21 mouse cellular contexts compared by ENCODE assay signal in the genomic region with DNA sequence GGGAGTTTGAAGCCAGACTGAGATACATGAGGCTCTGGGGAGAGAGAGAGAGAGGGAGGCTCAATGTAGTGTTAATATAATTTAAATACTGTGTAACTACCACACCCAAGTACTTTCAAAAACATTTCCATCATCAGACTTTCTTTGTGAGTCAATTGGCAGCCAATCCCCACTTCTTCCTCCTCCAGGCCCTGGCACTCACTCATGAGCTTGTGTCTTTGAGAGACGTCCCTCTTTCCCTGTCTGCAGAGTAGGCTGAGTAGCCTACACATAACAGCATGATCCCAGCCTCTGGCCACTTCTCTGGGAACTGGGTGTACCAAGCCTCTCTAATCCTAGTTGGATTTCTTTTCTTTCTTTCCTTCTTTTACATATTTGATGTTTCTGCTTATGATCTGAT. TPM values are rescaled to one million over a fixed set of nuclear protein-coding genes. Genes with fewer than 3 reads are reported as not detected.
A peak's percentile ranks its signal among the peaks of the same experiment; 100 is the strongest.
DNase-seq lines count a peak whose midpoint lies in the region.
"Had no signal": no experiment of that assay in that cellular context is flagged by ENCODE, and none has a peak within 500 bp of the region (broad histone marks: within the 10 kb centered on the region; RNA-seq: fewer than 3 reads in every experiment).

No protein-coding gene starts in this region.

- intact Hi-C loops in left cerebral cortex, postnatal 10 days (cut with DNase I) = no loop called here

- peak; percentile 28 to 46 for DNase-seq in left cerebral cortex, adult 18-20 months (ENCODE audit: low spot score in 2 of 2)
- DNase-seq in left cerebral cortex, postnatal 10 days (ENCODE audit: extremely low spot score in 1 of 2, low spot score in 2 of 2) = no peak
- DNase-seq in right cerebral cortex, adult 18-20 months = peak; percentile 38
- no peak for DNase-seq in right cerebral cortex, postnatal 25 days
- DNase-seq in ZHBTc4 (ENCODE audit: low read depth, low spot score) = peak; percentile 53
- DNase-seq in telencephalon, adult 2 months (ENCODE audit: low read depth, low spot score) = peak; percentile 53
- DNase-seq in layer of hippocampus, postnatal 10 days (ENCODE audit: low spot score in 2 of 2) = no peak
- DNase-seq in T-cell, adult 2 months (ENCODE audit: low spot score) = no peak
- DNase-seq: adrenal gland, adult 8-10 months; adrenal gland, postnatal 14 days; adrenal gland, postnatal 36 days; cerebellum, adult 11 months; cerebellum, adult 18-20 months; cerebellum, adult 8-10 months; cerebellum, adult 9-11 months; cerebellum, postnatal 14 days; cerebellum, postnatal 36 days; embryo, embryonic 11 days had no signal

RNA-seq across cellular contexts. Expression of gene Lmtk2, which starts 29.0 kb away (rescaled TPM):
- total RNA-seq in left cerebral cortex, adult 18-20 months (2021) = 100 to 1,000 TPM; 150 to 165 TPM
- 100 to 1,000 TPM; 120 to 129 TPM for total RNA-seq in left cerebral cortex, postnatal 10 days (2021)
- 10 to 100 TPM; 83.0 to 91.0 TPM for total RNA-seq in layer of hippocampus, postnatal 10 days (2021)

RNA-seq across cellular contexts. Expression of gene Ocm, which starts 44.8 kb away (rescaled TPM):
- total RNA-seq in left cerebral cortex, adult 18-20 months (2021) = 1 to 10 TPM in 1 of 2 experiments, under 1 TPM in 1; 0.60 to 1.9 TPM
- total RNA-seq in left cerebral cortex, postnatal 10 days (2021) = 1 to 10 TPM; 2.3 TPM
- total RNA-seq in layer of hippocampus, postnatal 10 days (2021) = under 1 TPM in 1 of 2 experiments, not detected in 1; 0.59 TPM
- total RNA-seq: adrenal gland, adult 18-20 months; adrenal gland, adult 8-10 months; adrenal gland, postnatal 14 days; adrenal gland, postnatal 36 days; common myeloid progenitor, adult 5-6 weeks; G1E had no signal

RNA-seq across cellular contexts. Expression of gene Ccz1, which starts 56.6 kb away (rescaled TPM):
- 10 to 100 TPM; 37.5 to 42.8 TPM for total RNA-seq in left cerebral cortex, adult 18-20 months (2021)
- 10 to 100 TPM; 54.1 to 54.5 TPM for total RNA-seq in left cerebral cortex, postnatal 10 days (2021)
- total RNA-seq in layer of hippocampus, postnatal 10 days (2021) = 10 to 100 TPM; 50.4 to 55.7 TPM

Comparison
In these comparisons a context has a peak if more than half of its experiments do, and no peak if none do; other contexts are left out.
1. DNase-seq: peak in left cerebral cortex, adult 18-20 months (2 of 2), right cerebral cortex, adult 18-20 months (single experiment), ZHBTc4 (single experiment) and telencephalon, adult 2 months (single experiment); none in left cerebral cortex, postnatal 10 days (0 of 2), right cerebral cortex, postnatal 25 days (single experiment), layer of hippocampus, postnatal 10 days (0 of 2) and T-cell, adult 2 months (single experiment).